Mouse (Mus musculus): ENCODE data around the gene B3gnt3.

GRCm38 (mm10) chr8:71709134-71709799 lies 7.7 kb upstream of the B3gnt3 start:
- no peak for TF ChIP-seq CTCF (IDR thresholded peaks at IDR 0.05)
- TF ChIP-seq POLR2A (IDR thresholded peaks at IDR 0.05; ENCODE audit: insufficient read depth, low read depth, low read length): no peak

Measured in heart, adult 2 months (tissue).